Mouse (Mus musculus) cortical plate, adult 2 months (tissue): Measurements from ENCODE around the gene Fndc3c1.

Experiments
- CTCF ChIP-seq: fragments of 200-500 bp; IDR thresholded peaks from 2 replicates; pipeline ENCODE4 v1.5.1; 2011; ENCODE audit warnings: mild to moderate bottlenecking, control low read depth, low read length; ENCODE audit not compliant: insufficient read depth; ENCODE audit errors: extremely low read depth
- POLR2A ChIP-seq: fragments of 200-500 bp; IDR thresholded peaks from 2 replicates; pipeline ENCODE4 v1.6.1; 2011; ENCODE audit warnings: mild to moderate bottlenecking, low read length, control low read depth; ENCODE audit not compliant: insufficient read depth; ENCODE audit errors: extremely low read depth

DNA sequence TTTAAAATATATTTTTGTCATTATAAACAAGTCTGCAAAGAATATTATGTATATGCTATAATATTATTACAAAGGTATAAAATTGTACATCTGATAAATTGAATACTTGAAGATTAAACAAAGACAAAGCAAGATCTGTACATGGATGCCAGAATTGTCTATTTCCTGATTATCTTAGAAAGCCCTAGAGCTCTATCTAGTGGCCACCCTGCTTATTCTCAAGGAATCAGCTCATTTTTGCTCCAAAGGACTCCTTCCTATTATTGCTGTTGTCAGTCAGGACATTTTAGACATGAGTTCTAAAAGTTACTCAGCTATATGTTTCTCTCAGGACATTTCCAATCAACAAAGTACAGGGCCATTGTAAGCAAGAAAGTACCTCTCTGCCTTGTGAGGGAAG, 99.9 kb downstream of the Fndc3c1 start:
- TF ChIP-seq CTCF (no peak), POLR2A (no peak)
